Mouse (Mus musculus): ENCODE results near the gene Krt32. TPM values are rescaled to one million over a fixed set of nuclear protein-coding genes. Genes with fewer than 3 reads are reported as not detected.

The Krt32 gene
- polyA plus RNA-seq (2015; fragmentation: Nextera tagmentation; extraction: Ambion mirVana), result not detected in 2 replicates

- no peak within 1 kb of the TSS for H3K9ac ChIP-seq
- no peak within 1 kb of the TSS for H3K27ac ChIP-seq
- H3K4me1 ChIP-seq, result no peaks in the 10 kb centered on the region
- H3K27me3 ChIP-seq, result 0 out of 2 replicates have a peak, but pooled peaks cover 2% of the 10 kb centered on the region
- H3K4me2 ChIP-seq (replicated peaks), result no peak within 1 kb of the TSS
- 88% methylated on average over 10 of the region's 10 CpGs for WGBS
- ATAC-seq (ENCODE audit: low FRiP score, low read depth), result no peak
- no peaks in the 10 kb centered on the region for H3K36me3 ChIP-seq
- no peak within 1 kb of the TSS for H3K4me3 ChIP-seq
- 0 out of 2 replicates have a peak, but pooled peaks cover 3% of the 10 kb centered on the region for H3K9me3 ChIP-seq
Observed at GRCm38 (mm10) chr11:100087861-100088260, at the start of gene Krt32. TSS of gene Krt32 (minus strand) at chr11:100088226.

DNA sequence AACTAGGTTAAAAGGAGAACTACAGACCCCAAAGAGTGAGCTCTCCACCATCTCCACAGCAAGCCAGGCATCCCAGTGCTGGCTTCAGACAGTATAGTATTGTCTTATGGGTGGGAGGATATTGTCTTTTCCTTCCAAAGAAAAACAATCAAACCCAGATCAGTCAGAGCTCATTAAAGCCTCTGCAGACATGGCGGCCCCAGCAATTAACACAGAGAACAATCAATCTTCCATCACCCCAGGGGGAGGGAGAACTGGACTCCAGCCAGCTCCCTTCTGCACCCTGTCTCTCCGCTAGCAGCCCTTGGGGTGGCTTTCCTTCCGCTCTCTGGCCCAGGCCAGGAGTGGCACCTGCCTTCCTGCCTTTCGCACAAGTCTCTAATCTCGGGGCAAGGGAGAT lies 49.7 kb upstream of the Krt32 start:
- 25% methylated on average over 5 of the region's 5 CpGs for WGBS
- Histone ChIP-seq H3K4me1 (peaks cover 33% of the 10 kb centered on the region), H3K4me3 (no peak overlapping the region), H3K27me3 (0 out of 2 replicates have a peak, but pooled peaks cover 2% of the 10 kb centered on the region), H3K9ac (no peak overlapping the region), H3K9me3 (no peaks in the 10 kb centered on the region), H3K36me3 (no peaks in the 10 kb centered on the region), H3K4me2 (replicated peaks) (no peak overlapping the region), H3K27ac (no peak overlapping the region)
- no peak for ATAC-seq (ENCODE audit: low FRiP score, low read depth)

DNA sequence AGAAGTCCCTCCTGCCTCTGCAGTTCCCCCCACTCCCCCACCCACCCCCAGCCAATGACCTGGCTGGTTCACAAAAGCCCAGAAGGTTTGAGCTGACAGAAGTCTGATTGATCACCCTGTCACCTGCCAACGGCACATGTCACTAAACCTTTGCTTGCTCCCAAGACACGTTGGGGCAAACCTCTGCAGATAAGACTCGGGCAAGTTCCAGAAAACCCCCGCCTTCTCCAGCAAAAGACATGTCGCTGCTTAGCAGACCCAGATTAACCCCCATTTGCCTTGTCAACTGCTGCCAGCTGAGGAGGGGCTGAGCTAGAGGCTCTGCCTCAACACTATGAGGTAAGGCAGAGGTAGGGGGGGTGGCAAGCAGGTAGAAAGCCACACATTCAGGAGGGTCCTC lies 48.5 kb upstream of the Krt32 start:
- Histone ChIP-seq H3K4me1 (peaks cover 33% of the 10 kb centered on the region), H3K36me3 (no peaks in the 10 kb centered on the region), H3K4me3 (no peak overlapping the region), H3K9me3 (no peaks in the 10 kb centered on the region), H3K27ac (no peak overlapping the region), H3K9ac (no peak overlapping the region), H3K4me2 (replicated peaks) (no peak overlapping the region), H3K27me3 (0 out of 2 replicates have a peak, but pooled peaks cover 2% of the 10 kb centered on the region)
- ATAC-seq (ENCODE audit: low FRiP score, low read depth), result no peak
- WGBS, result 13% methylated on average over 5 of the region's 5 CpGs

- peak within 1 kb of the TSS; percentile 17 for H3K4me3 ChIP-seq
- H3K36me3 ChIP-seq, result no peaks in the 10 kb centered on the region
- H3K9me3 ChIP-seq, result no peaks in the 10 kb centered on the region
- peak within 1 kb of the TSS; percentile 30 for H3K4me2 ChIP-seq (replicated peaks)
- H3K27me3 ChIP-seq, result no peaks in the 10 kb centered on the region
- 51% methylated on average over 7 of the region's 7 CpGs for WGBS
- no peak for ATAC-seq (ENCODE audit: low FRiP score, low read depth)
- H3K9ac ChIP-seq, result no peak within 1 kb of the TSS
- peaks cover 33% of the 10 kb centered on the region for H3K4me1 ChIP-seq
- no peak within 1 kb of the TSS for H3K27ac ChIP-seq
Observed at GRCm38 (mm10) chr11:100135731-100136130, 47.7 kb upstream of the Krt32 start, which contains the start of gene Krt15. TSS of gene Krt15 (minus strand) at chr11:100135928.

DNA sequence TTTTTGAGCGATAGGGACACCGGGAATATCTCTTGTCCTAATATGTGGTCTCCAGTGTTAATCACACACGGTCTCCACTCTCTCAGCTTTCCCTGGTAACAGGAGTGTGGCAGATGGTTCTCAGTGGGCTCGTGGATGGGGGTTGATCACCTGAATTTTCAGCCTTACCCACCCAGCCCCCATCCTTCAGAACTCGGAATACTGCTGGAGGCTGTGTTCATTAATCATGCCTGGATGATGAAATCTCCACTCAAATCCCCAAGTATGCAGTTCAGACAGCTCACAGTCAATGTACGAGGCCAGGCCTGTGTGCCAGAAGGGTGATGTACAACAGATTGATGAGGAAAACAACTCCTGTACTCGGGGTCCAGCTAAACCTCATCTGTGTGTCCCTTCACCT lies 36.9 kb upstream of the Krt32 start:
- Histone ChIP-seq H3K27me3 (no peaks in the 10 kb centered on the region), H3K9ac (no peak overlapping the region), H3K4me2 (replicated peaks) (no peak overlapping the region), H3K4me3 (no peak overlapping the region), H3K9me3 (no peaks in the 10 kb centered on the region), H3K4me1 (no peaks in the 10 kb centered on the region), H3K36me3 (no peaks in the 10 kb centered on the region), H3K27ac (no peak overlapping the region)
- WGBS, result 63% methylated on average over 7 of the region's 7 CpGs
- no peak for ATAC-seq (ENCODE audit: low FRiP score, low read depth)

DNA sequence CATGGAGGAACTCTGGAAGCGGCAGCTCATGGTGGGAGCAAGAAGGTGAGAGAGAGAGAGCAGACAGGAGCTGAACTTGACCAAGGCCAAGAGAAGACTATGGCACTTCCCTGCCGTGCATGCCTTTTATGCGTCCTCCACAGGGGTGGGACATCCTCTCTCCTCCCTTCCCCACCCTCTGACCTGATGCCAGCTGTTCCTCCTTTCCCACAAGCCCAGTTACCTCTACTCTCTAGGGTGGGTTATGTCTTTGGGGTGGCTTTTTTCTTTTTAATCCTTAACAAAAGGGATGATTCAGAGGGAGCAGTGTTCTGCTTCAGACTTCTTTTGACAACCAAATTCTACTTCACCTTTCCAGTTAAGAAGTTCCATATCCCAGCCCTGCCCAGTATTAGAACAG lies 33.4 kb upstream of the Krt32 start, which contains the start of gene Krt13:
Krt13 (minus strand) TSS at position 101 of the 400 bp plus-strand sequence.
- no peaks in the 10 kb centered on the region for H3K9me3 ChIP-seq
- H3K4me1 ChIP-seq, result peaks cover 7% of the 10 kb centered on the region; the same call in 1 of the 2 replicates
- no peak within 1 kb of the TSS for H3K4me3 ChIP-seq
- H3K27ac ChIP-seq, result no peak within 1 kb of the TSS
- H3K9ac ChIP-seq, result no peak within 1 kb of the TSS
- WGBS, result 82% methylated on average over 3 of the region's 3 CpGs
- no peaks in the 10 kb centered on the region for H3K36me3 ChIP-seq
- no peaks in the 10 kb centered on the region for H3K27me3 ChIP-seq
- no peak for ATAC-seq (ENCODE audit: low FRiP score, low read depth)
- no peak within 1 kb of the TSS for H3K4me2 ChIP-seq (replicated peaks)

- H3K4me3 ChIP-seq, result no peak overlapping the region
- H3K9me3 ChIP-seq, result no peaks in the 10 kb centered on the region
- ATAC-seq (ENCODE audit: low FRiP score, low read depth), result no peak
- 76% methylated on average over 5 of the region's 5 CpGs for WGBS
- H3K27ac ChIP-seq, result no peak overlapping the region
- H3K36me3 ChIP-seq, result no peaks in the 10 kb centered on the region
- no peak overlapping the region for H3K4me2 ChIP-seq (replicated peaks)
- peaks cover 7% of the 10 kb centered on the region; the same call in 1 of the 2 replicates for H3K4me1 ChIP-seq
- no peak overlapping the region for H3K9ac ChIP-seq
- H3K27me3 ChIP-seq, result no peaks in the 10 kb centered on the region
Observed at GRCm38 (mm10) chr11:100120331-100120730, 32.3 kb upstream of the Krt32 start.

DNA sequence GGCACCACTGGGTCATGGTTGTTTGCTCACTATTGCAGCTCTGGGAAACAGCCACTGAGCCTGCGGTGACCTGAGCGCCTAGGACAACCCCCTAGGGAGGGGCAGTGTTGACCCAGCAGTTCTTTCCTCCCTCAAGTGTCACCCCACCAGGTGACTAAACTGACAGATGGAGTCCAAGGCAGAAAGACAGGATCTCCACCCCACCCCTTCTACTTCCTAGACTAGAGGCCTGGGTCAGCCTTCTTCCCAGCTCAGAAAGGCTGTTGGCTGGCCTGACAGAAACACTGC lies 25.7 kb upstream of the Krt32 start:
- WGBS, result 74% methylated on average over 2 of the region's 2 CpGs
- H3K9ac ChIP-seq, result no peak overlapping the region
- H3K9me3 ChIP-seq, result no peaks in the 10 kb centered on the region
- H3K4me3 ChIP-seq, result no peak overlapping the region
- no peak overlapping the region for H3K27ac ChIP-seq
- H3K27me3 ChIP-seq, result no peaks in the 10 kb centered on the region
- no peaks in the 10 kb centered on the region for H3K36me3 ChIP-seq
- no peak for ATAC-seq (ENCODE audit: low FRiP score, low read depth)
- no peak overlapping the region for H3K4me2 ChIP-seq (replicated peaks)
- H3K4me1 ChIP-seq, result peaks cover 8% of the 10 kb centered on the region; the same call in 1 of the 2 replicates

DNA sequence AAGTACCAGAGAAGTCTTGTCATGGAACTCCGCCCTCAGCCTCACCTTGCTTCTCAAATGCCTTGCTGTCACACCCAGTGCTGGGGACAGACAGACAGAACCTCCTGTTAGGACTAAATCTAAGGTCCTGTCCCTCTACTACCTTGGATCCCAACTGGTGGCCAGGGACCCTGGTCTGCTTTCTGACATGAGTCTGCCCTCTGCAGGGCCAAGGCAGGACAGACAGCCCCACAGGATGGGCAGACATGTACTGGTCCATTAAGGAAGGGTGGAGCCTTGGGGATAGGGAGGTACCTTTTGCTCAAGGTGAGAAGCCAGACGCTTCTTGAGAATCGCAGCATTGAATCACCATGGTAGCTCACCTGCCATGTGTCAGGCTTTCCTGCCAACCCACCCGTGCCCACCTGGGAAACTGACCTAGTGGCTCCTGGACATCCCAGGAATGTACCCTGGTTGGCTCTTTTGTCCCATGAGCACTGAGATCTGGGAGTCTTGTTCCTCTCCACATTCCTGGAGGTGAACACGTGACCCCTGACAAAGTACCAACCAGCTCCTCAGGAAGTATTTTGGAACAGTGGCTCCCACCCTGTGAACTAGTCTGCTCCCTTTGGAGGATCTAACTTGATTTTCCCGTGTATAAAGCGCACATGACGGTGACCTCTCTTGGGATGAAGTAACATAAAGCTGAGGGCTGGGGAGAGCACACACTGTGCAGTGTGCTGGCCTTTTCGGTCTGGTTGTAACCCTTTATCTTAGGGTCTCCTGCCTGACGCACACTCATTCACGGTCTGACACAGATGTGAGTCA lies 25.1 kb upstream of the Krt32 start:
- no peak overlapping the region for H3K9ac ChIP-seq
- H3K27me3 ChIP-seq, result no peaks in the 10 kb centered on the region
- H3K4me1 ChIP-seq, result peaks cover 3% of the 10 kb centered on the region; the same call in 1 of the 2 replicates
- H3K36me3 ChIP-seq, result no peaks in the 10 kb centered on the region
- H3K9me3 ChIP-seq, result no peaks in the 10 kb centered on the region
- ATAC-seq (ENCODE audit: low FRiP score, low read depth), result no peak
- WGBS, result 85% methylated on average over 11 of the region's 11 CpGs
- no peak overlapping the region for H3K27ac ChIP-seq
- no peak overlapping the region for H3K4me3 ChIP-seq
- no peak overlapping the region for H3K4me2 ChIP-seq (replicated peaks)

DNA sequence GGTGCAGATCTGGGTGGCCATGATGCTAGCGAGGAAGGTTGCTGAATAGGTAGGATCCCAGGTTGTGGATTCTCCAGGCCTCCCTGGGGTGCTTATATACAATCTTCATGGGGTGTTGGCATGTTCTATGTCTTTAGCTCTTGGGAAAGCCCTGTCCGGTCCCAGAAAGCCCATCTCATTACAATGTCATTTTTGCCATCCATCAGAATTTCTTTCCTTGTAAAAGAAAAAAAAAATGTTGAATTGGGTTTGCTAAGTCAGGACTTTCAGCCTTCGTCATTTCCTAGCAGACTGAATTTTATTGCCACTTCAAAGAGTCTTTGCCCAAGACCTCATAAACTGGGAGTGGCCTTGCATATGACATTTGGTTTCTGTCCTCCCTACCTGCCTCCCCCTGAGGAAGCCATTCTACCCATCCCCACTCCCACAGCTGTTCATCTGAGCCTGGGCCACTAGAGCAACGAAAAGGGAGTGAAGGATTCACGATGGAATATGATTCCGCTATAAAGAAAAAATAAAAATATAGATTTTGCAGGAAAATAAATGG lies 17.6 kb upstream of the Krt32 start, which contains the start of gene Krt36:
Krt36 (minus strand) TSS at position 51 of the 547 bp plus-strand sequence.
- 64% methylated on average over 6 of the region's 6 CpGs for WGBS

DNA sequence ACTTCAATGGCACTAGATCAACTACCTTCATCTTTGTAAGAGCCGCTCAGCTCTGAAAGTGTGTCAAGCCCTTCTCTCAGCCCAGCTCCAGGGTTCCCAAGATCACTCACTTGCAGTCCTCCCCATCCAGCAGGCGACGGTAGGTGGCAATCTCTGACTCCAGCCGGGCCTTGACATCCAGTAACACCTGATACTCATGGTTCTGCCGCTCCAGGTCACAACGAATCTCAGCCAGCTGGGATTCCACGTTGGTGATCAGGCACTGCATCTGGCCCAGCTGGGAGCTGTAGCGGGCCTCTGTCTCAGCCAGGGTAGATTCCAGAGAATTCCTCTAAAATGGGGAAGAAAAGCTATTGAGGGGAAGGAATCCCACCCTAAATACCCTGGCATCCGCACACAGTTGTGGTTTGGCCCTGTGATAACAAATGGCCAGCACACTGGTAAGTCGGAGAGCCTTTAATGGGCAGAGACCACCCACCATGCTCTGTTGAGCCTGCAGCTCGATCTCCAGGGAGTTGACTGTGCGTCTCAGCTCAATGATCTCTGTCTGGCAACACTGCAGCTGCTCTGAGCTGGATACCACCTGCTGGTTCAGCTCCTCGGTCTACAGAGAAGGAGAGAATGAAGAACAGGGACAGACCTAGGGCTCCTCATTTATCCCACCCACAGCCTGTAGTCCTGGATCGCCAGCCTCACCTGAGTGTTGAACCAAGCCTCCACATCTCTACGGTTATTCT lies 14.8 kb upstream of the Krt32 start:
- no peak for ATAC-seq (ENCODE audit: low FRiP score, low read depth)
- Histone ChIP-seq H3K9ac (no peak overlapping the region), H3K4me3 (no peak overlapping the region), H3K27me3 (no peaks in the 10 kb centered on the region), H3K4me2 (replicated peaks) (no peak overlapping the region), H3K9me3 (no peaks in the 10 kb centered on the region), H3K27ac (no peak overlapping the region), H3K4me1 (peaks cover 2% of the 10 kb centered on the region), H3K36me3 (no peaks in the 10 kb centered on the region)
- 55% methylated on average over 15 of the region's 15 CpGs for WGBS

More for the DNA sequence above, 17.6 kb upstream of the Krt32 start, which contains the start of gene Krt36:
- Histone ChIP-seq H3K4me1 (no peaks in the 10 kb centered on the region), H3K27me3 (no peaks in the 10 kb centered on the region), H3K36me3 (no peaks in the 10 kb centered on the region), H3K9me3 (no peaks in the 10 kb centered on the region), H3K4me2 (replicated peaks) (no peak within 1 kb of the TSS), H3K9ac (no peak within 1 kb of the TSS), H3K27ac (no peak within 1 kb of the TSS), H3K4me3 (no peak within 1 kb of the TSS)
- no peak for ATAC-seq (ENCODE audit: low FRiP score, low read depth)

DNA sequence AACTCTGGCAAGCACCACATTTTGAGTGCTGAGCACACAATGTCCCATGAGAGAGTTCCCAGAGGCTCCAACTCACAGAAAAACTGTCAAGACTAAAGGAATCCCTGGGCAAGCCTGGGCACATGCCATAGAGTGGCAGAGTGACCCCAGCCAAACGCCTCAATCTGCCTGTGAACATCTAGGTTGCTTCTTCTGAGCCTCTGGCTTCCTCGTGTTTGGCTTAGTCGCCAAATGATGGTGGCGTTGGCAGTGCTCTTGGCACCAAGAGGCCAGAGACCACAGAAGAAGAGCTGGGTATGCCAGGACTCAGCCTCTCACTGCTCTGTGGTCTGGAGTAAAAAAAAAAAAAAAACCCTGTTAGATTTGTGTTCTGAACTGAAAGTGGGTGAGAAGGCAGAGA lies 12.4 kb upstream of the Krt32 start:
- Histone ChIP-seq H3K36me3 (no peaks in the 10 kb centered on the region), H3K9me3 (no peaks in the 10 kb centered on the region)
- 76% methylated on average over 4 of the region's 4 CpGs for WGBS

More for the DNA sequence above, 12.4 kb upstream of the Krt32 start:
- peaks cover 14% of the 10 kb centered on the region for H3K4me1 ChIP-seq
- H3K9ac ChIP-seq, result no peak overlapping the region
- H3K4me3 ChIP-seq, result no peak overlapping the region
- ATAC-seq (ENCODE audit: low FRiP score, low read depth), result no peak
- no peak overlapping the region for H3K4me2 ChIP-seq (replicated peaks)
- 0 out of 2 replicates have a peak, but pooled peaks cover 4% of the 10 kb centered on the region for H3K27me3 ChIP-seq
- H3K27ac ChIP-seq, result no peak overlapping the region

All from limb, embryonic 13.5 days (tissue).